Mouse (Mus musculus): ENCODE measurements around the gene Slc7a15. TPM values are rescaled to one million over a fixed set of nuclear protein-coding genes. Genes with fewer than 3 reads are reported as not detected.

Gene Slc7a15
- not detected for polyA plus RNA-seq (2017; shearing (Covaris generic))

GRCm38 (mm10) chr12:8598966-8599365 is at the start of gene Slc7a15:
TSS of gene Slc7a15 (minus strand) at chr12:8599066.

GRCm38 (mm10) chr12:8499871-8500596 is 98.8 kb downstream of the Slc7a15 start, which contains the start of gene Rhob:
TSS of gene Rhob (minus strand) at chr12:8500009.

Other genes starting within 250 kb of the Slc7a15 start
- 0.50 TPM for gene Rhob, start 99.1 kb downstream of the Slc7a15 start, polyA plus RNA-seq (2017; shearing (Covaris generic))
- 13.6 TPM for gene Pum2, start 75.1 kb upstream of the Slc7a15 start, polyA plus RNA-seq (2017; shearing (Covaris generic))
- not detected for gene Sdc1, start 172.3 kb upstream of the Slc7a15 start, polyA plus RNA-seq (2017; shearing (Covaris generic))